Mouse (Mus musculus) MEL (cell line): ENCODE results near the gene Nap1l4. TPM values are rescaled to one million over a fixed set of nuclear protein-coding genes. Genes with fewer than 3 reads are reported as not detected.

Source experiments
- DNase-seq: peaks from one replicate; pipeline ENCODE4 v3.0.0; 2011; ENCODE audit warnings: low read depth, low spot score
- H3K27ac ChIP-seq: 2 replicates; pipeline ENCODE4 v1.5.1; 2012; ENCODE audit warnings: low read depth, mild to moderate bottlenecking, control low read depth, low read length, moderate library complexity; ENCODE audit not compliant: control insufficient read depth
- H3K27me3 ChIP-seq, 2 experiments: fragments of 150-350 bp in 1 of 2; sonication (generic) in 1 of 2; 2 replicates each; pipeline ENCODE4 v1.6.1; 2012; ENCODE audit warnings: low read length in 2 of 2, mild to moderate bottlenecking in 2 of 2, improper control_type of control experiment in 1 of 2, moderate library complexity in 1 of 2; ENCODE audit not compliant: insufficient read depth in 2 of 2, control insufficient read depth in 1 of 2
- H3K36me3 ChIP-seq, 2 experiments: 2 replicates each; pipeline ENCODE4 v1.6.1; 2012 to 2014; ENCODE audit warnings: low read length in 2 of 2, improper control_type of control experiment in 1 of 2, inconsistent platforms in 1 of 2, mild to moderate bottlenecking in 1 of 2; ENCODE audit not compliant: insufficient read depth in 2 of 2, control insufficient read depth in 1 of 2
- H3K4me1 ChIP-seq, 2 experiments: fragments of 150-350 bp in 1 of 2; sonication (generic) in 1 of 2; 2 replicates each; pipeline ENCODE4 v1.6.1; 2012; ENCODE audit warnings: low read length in 2 of 2, improper control_type of control experiment in 1 of 2, mild to moderate bottlenecking in 1 of 2; ENCODE audit not compliant: insufficient read depth in 2 of 2, control insufficient read depth in 1 of 2
- H3K4me3 ChIP-seq, 2 experiments: fragments of 150-350 bp in 1 of 2; sonication (generic) in 1 of 2; 2 replicates each; pipeline ENCODE4 v1.5.1; 2012; ENCODE audit warnings: low read depth in 2 of 2, low read length in 2 of 2, mild to moderate bottlenecking in 2 of 2, moderate library complexity in 2 of 2, control low read depth in 1 of 2, improper control_type of control experiment in 1 of 2; ENCODE audit not compliant: control insufficient read depth in 1 of 2, insufficient read depth in 1 of 2
- H3K79me2 ChIP-seq: 2 replicates; pipeline ENCODE4 v1.6.1; 2012; ENCODE audit warnings: mild to moderate bottlenecking, low read length, moderate library complexity; ENCODE audit not compliant: control insufficient read depth, poor library complexity, insufficient read depth
- H3K9ac ChIP-seq: 2 replicates; pipeline ENCODE4 v1.6.1; 2012; ENCODE audit warnings: low read depth, mild to moderate bottlenecking, control low read depth, low read length, moderate library complexity; ENCODE audit not compliant: control insufficient read depth, poor library complexity, severe bottlenecking
- H3K9me3 ChIP-seq: fragments of 150-350 bp; sonication (generic); replicated peaks from 2 replicates; pipeline ENCODE4 v1.6.1; 2012; ENCODE audit warnings: mild to moderate bottlenecking, low read length, improper control_type of control experiment, moderate library complexity; ENCODE audit not compliant: insufficient read depth
- CHD1 ChIP-seq: IDR thresholded peaks from 2 replicates; pipeline ENCODE4 v1.6.1; 2012; ENCODE audit warnings: low read depth, mild to moderate bottlenecking, inconsistent platforms, low read length, improper control_type of control experiment
- CHD2 ChIP-seq: IDR thresholded peaks from 2 replicates; pipeline ENCODE4 v1.6.1; 2011; ENCODE audit warnings: low read length, improper control_type of control experiment
- ELF1 ChIP-seq: IDR thresholded peaks from 2 replicates; pipeline ENCODE4 v1.6.1; 2014; ENCODE audit warnings: low read depth, mild to moderate bottlenecking, inconsistent platforms, low read length, improper control_type of control experiment, moderate library complexity
- EP300 ChIP-seq, 2 experiments: IDR thresholded peaks; 2 replicates each; pipeline ENCODE4 v1.6.1; 2011; ENCODE audit warnings: improper control_type of control experiment in 2 of 2, low read length in 2 of 2, low read depth in 1 of 2, mild to moderate bottlenecking in 1 of 2
- ETS1 ChIP-seq: IDR thresholded peaks from 2 replicates; pipeline ENCODE4 v1.6.1; 2012; ENCODE audit warnings: low read depth, mild to moderate bottlenecking, inconsistent platforms, low read length, improper control_type of control experiment, moderate library complexity
- HCFC1 ChIP-seq: IDR thresholded peaks from 2 replicates; pipeline ENCODE4 v1.6.1; 2012; ENCODE audit warnings: low read depth, mild to moderate bottlenecking, inconsistent platforms, low read length, improper control_type of control experiment, moderate library complexity
- MAFK ChIP-seq: IDR thresholded peaks from 2 replicates; pipeline ENCODE4 v1.6.1; 2011; ENCODE audit warnings: low read depth, mild to moderate bottlenecking, low read length, improper control_type of control experiment, borderline replicate concordance
- MAX ChIP-seq: IDR thresholded peaks from 2 replicates; pipeline ENCODE4 v1.6.1; 2011; ENCODE audit warnings: low read length, improper control_type of control experiment
- MAZ ChIP-seq: IDR thresholded peaks from 2 replicates; pipeline ENCODE4 v1.6.1; 2012; ENCODE audit warnings: low read depth, mild to moderate bottlenecking, inconsistent platforms, low read length, improper control_type of control experiment
- MXI1 ChIP-seq: IDR thresholded peaks from 2 replicates; pipeline ENCODE4 v1.6.1; 2011; ENCODE audit warnings: mild to moderate bottlenecking, low read depth, low read length, improper control_type of control experiment
- MYB ChIP-seq: IDR thresholded peaks from 2 replicates; pipeline ENCODE4 v1.6.1; 2011; ENCODE audit warnings: mild to moderate bottlenecking, low read depth, low read length, improper control_type of control experiment
- NELFE ChIP-seq: IDR thresholded peaks from 2 replicates; pipeline ENCODE4 v1.6.1; 2011; ENCODE audit warnings: low read depth, low read length, improper control_type of control experiment
- POLR2A ChIP-seq, 2 experiments: IDR thresholded peaks; 2 replicates each; pipeline ENCODE4 v1.6.1; 2011 to 2012; ENCODE audit warnings: low read length in 2 of 2, mild to moderate bottlenecking in 2 of 2, control low read depth in 1 of 2, improper control_type of control experiment in 1 of 2, low read depth in 1 of 2, moderate library complexity in 1 of 2; ENCODE audit not compliant: control insufficient read depth in 1 of 2, insufficient read depth in 1 of 2, poor library complexity in 1 of 2
- POLR2AphosphoS2 ChIP-seq: IDR thresholded peaks from 2 replicates; pipeline ENCODE4 v1.6.1; 2011; ENCODE audit warnings: low read length, improper control_type of control experiment
- POLR2AphosphoS5 ChIP-seq: IDR thresholded peaks from 2 replicates; pipeline ENCODE4 v1.6.1; 2012; ENCODE audit warnings: low read depth, borderline replicate concordance, mild to moderate bottlenecking, inconsistent platforms, low read length, moderate library complexity, mixed read lengths
- TBP ChIP-seq: IDR thresholded peaks from 2 replicates; pipeline ENCODE4 v1.8.0; 2011; ENCODE audit warnings: low read depth, low read length, improper control_type of control experiment
- USF1 ChIP-seq: IDR thresholded peaks from 2 replicates; pipeline ENCODE4 v1.6.1; 2014; ENCODE audit warnings: low read depth, mild to moderate bottlenecking, inconsistent platforms, low read length, improper control_type of control experiment, moderate library complexity
- ZC3H11A ChIP-seq: IDR thresholded peaks from 2 replicates; pipeline ENCODE4 v1.6.1; 2012; ENCODE audit warnings: low read depth, mild to moderate bottlenecking, inconsistent platforms, low read length, improper control_type of control experiment
- ZKSCAN1 ChIP-seq: IDR thresholded peaks from 2 replicates; pipeline ENCODE4 v1.6.1; 2012; ENCODE audit warnings: low read depth, mild to moderate bottlenecking, inconsistent platforms, low read length, improper control_type of control experiment, moderate library complexity
- ZMIZ1 ChIP-seq: IDR thresholded peaks from 2 replicates; pipeline ENCODE4 v1.6.1; 2012; ENCODE audit warnings: low read depth, mild to moderate bottlenecking, inconsistent platforms, low read length, improper control_type of control experiment, moderate library complexity
- ZNF384 ChIP-seq: IDR thresholded peaks from 2 replicates; pipeline ENCODE4 v1.6.1; 2012; ENCODE audit warnings: low read depth, mild to moderate bottlenecking, inconsistent platforms, low read length, improper control_type of control experiment
- polyA plus RNA-seq, 2 experiments: library from polyadenylated mRNA; stranded (reverse) in 1 of 2; unstranded in 1 of 2; fragments of >175 nt in 1 of 2; fragments of >200 nt in 1 of 2; gene quantifications; 2 replicates each; pipeline versions ENCODE4 v1.2.1 to v1.2.4; 2012; ENCODE audit warnings: low replicate concordance in 2 of 2, low read depth in 1 of 2; ENCODE audit not compliant: insufficient read length in 2 of 2, insufficient read depth in 1 of 2, missing spikeins in 1 of 2
- total RNA-seq: library from RNA; depleted of rRNA; stranded (reverse); fragments of 300-350 nt; gene quantifications from 2 replicates; pipeline ENCODE4 v1.2.3, GENCODE M21; 2012

Nap1l4 gene
- total and polyA plus RNA-seq, 3 experiments = 165 to 186 TPM; not detected in 1

DNA sequence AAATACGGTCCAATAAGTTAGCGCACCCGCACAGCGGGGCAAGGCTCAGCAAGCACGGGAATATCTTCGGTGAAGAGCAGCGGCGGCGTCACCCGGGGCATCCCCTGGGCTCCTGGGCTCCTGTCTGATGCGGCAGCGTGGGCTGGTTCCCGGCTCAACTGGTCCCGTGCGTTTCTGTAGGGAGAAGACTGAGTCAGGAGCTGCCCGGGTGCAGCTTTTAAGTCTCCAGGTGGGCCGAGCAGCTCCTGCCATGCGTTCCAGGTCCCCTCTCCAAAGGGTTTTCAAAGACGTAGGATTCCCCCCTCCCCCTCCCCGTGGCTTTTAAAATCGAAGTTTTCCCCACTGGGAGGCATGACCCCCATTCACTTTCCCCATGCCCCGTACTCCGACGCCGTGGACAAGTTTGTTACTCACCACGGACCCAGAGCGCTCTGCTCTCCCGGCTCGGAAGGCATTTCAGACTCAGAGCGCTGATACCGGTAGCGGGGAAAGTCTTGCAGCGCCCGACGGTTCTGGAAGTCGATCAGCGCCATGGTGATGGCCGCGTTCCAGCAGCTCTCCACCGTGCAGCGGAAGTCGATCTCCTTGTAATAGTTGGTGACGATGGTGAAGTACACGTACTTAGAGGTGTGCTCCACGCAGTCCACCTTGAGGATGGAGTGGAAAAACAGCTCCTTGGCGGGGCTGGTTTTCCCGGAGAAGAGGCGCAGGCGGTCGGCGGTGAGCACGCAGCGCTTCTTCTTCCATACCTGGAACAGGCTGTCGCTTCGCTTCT lies 47.1 kb downstream of the Nap1l4 start (continued):
- no peak for TF ChIP-seq ZMIZ1
- no peak for TF ChIP-seq MYB
- no peak for TF ChIP-seq TBP
- 0 out of 2 replicates have a peak, but pooled peaks have one; percentile 15 for TF ChIP-seq MAZ
- TF ChIP-seq MXI1 = peak; percentile 59; the same call in 1 of the 2 replicates
- no peak for TF ChIP-seq ZC3H11A
- no peak for TF ChIP-seq MAX
- TF ChIP-seq POLR2A (IDR thresholded peaks at IDR 0.05; ENCODE audit: control insufficient read depth in 1 of 2, insufficient read depth in 1 of 2, low read depth in 1 of 2, low read length in 2 of 2, poor library complexity in 1 of 2) = no peak; a peak in 1 of 4 replicates
- TF ChIP-seq EP300 (IDR thresholded peaks at IDR 0.05; ENCODE audit: low read depth in 1 of 2, low read length in 2 of 2) = peak in 1 of 2 experiments; percentile 31; a peak in 1 of 4 replicates

DNA sequence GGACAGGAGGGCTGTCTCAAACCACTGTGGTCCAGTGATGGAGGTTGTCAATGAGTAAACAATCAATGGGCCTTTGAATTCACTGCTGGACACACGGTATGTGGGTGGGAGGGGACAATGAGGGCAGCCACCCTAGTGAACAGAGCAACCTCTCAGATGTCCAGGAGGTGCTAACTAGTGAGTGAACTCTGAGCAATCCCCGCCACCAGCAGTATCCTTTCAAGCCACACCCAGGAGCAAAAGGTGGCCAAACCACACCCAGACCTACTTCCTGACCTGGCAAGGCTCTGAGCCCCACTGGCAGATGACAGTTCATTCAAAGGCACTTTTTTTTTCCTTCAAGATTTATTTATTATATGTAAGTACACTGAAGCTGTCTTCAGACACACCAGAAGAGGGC lies 48.0 kb downstream of the Nap1l4 start:
- no peak for TF ChIP-seq CHD1
- no peak; the same call in 1 of the 2 replicates for TF ChIP-seq CHD2
- peak in 1 of 2 experiments; percentile 41; a peak in 1 of 4 replicates for TF ChIP-seq POLR2A (IDR thresholded peaks at IDR 0.05; ENCODE audit: control insufficient read depth in 1 of 2, insufficient read depth in 1 of 2, low read depth in 1 of 2, low read length in 2 of 2, poor library complexity in 1 of 2)
- TF ChIP-seq EP300 (IDR thresholded peaks at IDR 0.05; ENCODE audit: low read depth in 1 of 2, low read length in 2 of 2) = peak in 1 of 2 experiments; percentile 27; a peak in 1 of 4 replicates
- no peak for TF ChIP-seq POLR2AphosphoS5
- TF ChIP-seq MAFK = no peak
- peak; percentile 34; the same call in 1 of the 2 replicates for TF ChIP-seq ELF1
- TF ChIP-seq HCFC1 = no peak
- no peak for TF ChIP-seq MAZ
- peak; percentile 45 for TF ChIP-seq NELFE
- no peak for TF ChIP-seq MXI1
- peak; percentile 86 for TF ChIP-seq ZNF384
- no peak for TF ChIP-seq USF1
- 0 out of 2 replicates have a peak, but pooled peaks have one; percentile 42 for TF ChIP-seq ETS1
- TF ChIP-seq ZKSCAN1 = no peak
- peak; percentile 56; the same call in 1 of the 2 replicates for TF ChIP-seq POLR2AphosphoS2
- TF ChIP-seq ZMIZ1 = no peak
- peaks cover 12 to 28% of the 10 kb centered on the region in 2 experiments for H3K4me1 ChIP-seq
- peaks cover 0 to 16% of the 10 kb centered on the region in 2 experiments; a peak in 2 of 4 replicates for H3K36me3 ChIP-seq
- peak overlapping the region; percentile 85 for H3K9ac ChIP-seq
- H3K27me3 ChIP-seq = no peaks in the 10 kb centered on the region
- peak; percentile 81 for DNase-seq
- peaks cover 10% of the 10 kb centered on the region for H3K79me2 ChIP-seq
- H3K9me3 ChIP-seq = no peaks in the 10 kb centered on the region
- peak overlapping the region; percentile 84; the same call in 1 of the 2 replicates for H3K27ac ChIP-seq
- peak overlapping the region; percentile 78 to 91; a peak in 3 of 4 replicates for H3K4me3 ChIP-seq
